Comparison of ENCODE assay signal across 20 mouse cellular contexts in genomic region chr2:94334742-94335046, GRCm38 (mm10).
DNase-seq lines count a peak whose midpoint lies in the region; ATAC-seq and TF ChIP-seq lines count a peak whose summit lies in the region.
"Had no signal": no experiment of that assay in that cellular context is flagged by ENCODE, and none has a peak within 500 bp of the region (broad histone marks: within the 10 kb centered on the region; RNA-seq: fewer than 3 reads in every experiment).

No protein-coding gene starts in this region.

- TF ChIP-seq CTCF in gastrocnemius, adult 2 months (IDR thresholded peaks at IDR 0.05) = no peak
- no peak for TF ChIP-seq CTCF in hindbrain, postnatal 0 days (IDR thresholded peaks at IDR 0.05; ENCODE audit: low read depth)

- H3K27ac ChIP-seq in gastrocnemius, adult 2 months = peak overlapping the region; percentile 75
- peak overlapping the region; percentile 25 to 46; a peak in 2 of 4 replicates for H3K27ac ChIP-seq in heart, embryonic 14.5 days (replicated peaks in 1 of 2; ENCODE audit: control insufficient read depth in 1 of 2, insufficient read depth in 1 of 2, low read depth in 2 of 2, low read length in 2 of 2)
- H3K27ac ChIP-seq in hindbrain, postnatal 0 days = peak overlapping the region; percentile 2; the same call in 1 of the 2 replicates
- H3K27ac ChIP-seq in hindbrain, embryonic 12.5 days = no peak overlapping the region
- H3K27ac ChIP-seq: intestine, embryonic 15.5 days; layer of hippocampus, adult 2 months; left cerebral cortex, adult 2 months; limb, embryonic 12.5 days; liver, embryonic 15.5 days; macrophage had no signal

- intact Hi-C loops in gastrocnemius, adult 2 months (cut with DNase I) = no loop called here
- intact Hi-C loops in gastrocnemius, postnatal 36 days (cut with DNase I) = no loop called here
- intact Hi-C loops in heart, postnatal 36 days (cut with DNase I) = no loop called here

- H3K4me3 ChIP-seq in gastrocnemius, adult 2 months = no peak overlapping the region
- no peak overlapping the region for H3K4me3 ChIP-seq in heart, embryonic 14.5 days (ENCODE audit: control insufficient read depth in 1 of 2, insufficient read depth in 1 of 2, low read depth in 1 of 2, low read length in 2 of 2)
- H3K4me3 ChIP-seq in hindbrain, postnatal 0 days (ENCODE audit: low read length) = no peak overlapping the region
- no peak overlapping the region for H3K4me3 ChIP-seq in hindbrain, embryonic 12.5 days
- H3K4me3 ChIP-seq: hindbrain, embryonic 15.5 days; intestine, embryonic 15.5 days; layer of hippocampus, adult 2 months; left cerebral cortex, adult 2 months; limb, embryonic 12.5 days; liver, embryonic 15.5 days had no signal

- no peak for DNase-seq in gastrocnemius, adult 2 months
- DNase-seq in gastrocnemius, postnatal 36 days = no peak
- no peak for DNase-seq in heart, postnatal 36 days
- no peak for DNase-seq in hindbrain, postnatal 0 days (ENCODE audit: low spot score)
- DNase-seq in ovary, postnatal 10 days (ENCODE audit: low spot score) = no peak
- DNase-seq: midbrain, embryonic 14.5 days; retina, postnatal 1 day; right cerebral cortex, postnatal 14 days; thymus, postnatal 14 days had no signal

- H3K36me3 ChIP-seq in heart, embryonic 14.5 days (ENCODE audit: control insufficient read depth, insufficient read depth, low read length) = peaks cover 59% of the 10 kb centered on the region
- peaks cover 30% of the 10 kb centered on the region; the same call in 1 of the 2 replicates for H3K36me3 ChIP-seq in hindbrain, postnatal 0 days (ENCODE audit: insufficient read depth, low read length)
- peaks cover 47% of the 10 kb centered on the region for H3K36me3 ChIP-seq in hindbrain, embryonic 12.5 days

- H3K9me3 ChIP-seq in heart, embryonic 14.5 days (ENCODE audit: control insufficient read depth, low read length) = no peaks in the 10 kb centered on the region
- H3K9me3 ChIP-seq in hindbrain, postnatal 0 days (ENCODE audit: low read length) = no peaks in the 10 kb centered on the region
- H3K9me3 ChIP-seq in hindbrain, embryonic 12.5 days (replicated peaks) = no peaks in the 10 kb centered on the region
- H3K9me3 ChIP-seq: hindbrain, embryonic 15.5 days; intestine, embryonic 15.5 days; limb, embryonic 12.5 days; liver, embryonic 15.5 days had no signal

- 32% methylated on average over 2 of the region's 2 CpGs for WGBS in heart, embryonic 14.5 days
- 32% methylated on average over 2 of the region's 2 CpGs for WGBS in hindbrain, postnatal 0 days
- WGBS in hindbrain, embryonic 12.5 days = 54% methylated on average over 2 of the region's 2 CpGs

- H3K9ac ChIP-seq in heart, embryonic 14.5 days (ENCODE audit: low read length) = no peak overlapping the region
- no peak overlapping the region for H3K9ac ChIP-seq in hindbrain, postnatal 0 days (replicated peaks; ENCODE audit: low read length)
- H3K9ac ChIP-seq in hindbrain, embryonic 12.5 days = no peak overlapping the region
- H3K9ac ChIP-seq: hindbrain, embryonic 15.5 days; intestine, embryonic 15.5 days; limb, embryonic 12.5 days; liver, embryonic 15.5 days; lung, embryonic 14.5 days had no signal

- ATAC-seq in heart, embryonic 14.5 days (ENCODE audit: insufficient number of reproducible peaks, insufficient read depth, low FRiP score, low read depth) = peak; percentile 13; the same call in 1 of the 2 replicates
- no peak for ATAC-seq in hindbrain, postnatal 0 days
- no peak for ATAC-seq in hindbrain, embryonic 12.5 days (ENCODE audit: low FRiP score)
- ATAC-seq: CD4-positive, CD25-positive, alpha-beta regulatory T cell, adult 4 months; intestine, embryonic 15.5 days had no signal

- no peak overlapping the region for H3K4me2 ChIP-seq in heart, embryonic 14.5 days (ENCODE audit: low read length)
- no peak overlapping the region for H3K4me2 ChIP-seq in hindbrain, postnatal 0 days (ENCODE audit: low read depth, low read length)
- no peak overlapping the region for H3K4me2 ChIP-seq in hindbrain, embryonic 12.5 days (replicated peaks)
- H3K4me2 ChIP-seq: hindbrain, embryonic 15.5 days; intestine, embryonic 15.5 days; limb, embryonic 12.5 days; liver, embryonic 15.5 days; lung, embryonic 14.5 days had no signal

- H3K27me3 ChIP-seq in heart, embryonic 14.5 days (ENCODE audit: control insufficient read depth, insufficient read depth, low read length) = no peaks in the 10 kb centered on the region
- no peaks in the 10 kb centered on the region for H3K27me3 ChIP-seq in hindbrain, postnatal 0 days (ENCODE audit: insufficient read depth, low read length)
- no peaks in the 10 kb centered on the region for H3K27me3 ChIP-seq in hindbrain, embryonic 12.5 days
- H3K27me3 ChIP-seq: hindbrain, embryonic 15.5 days; intestine, embryonic 15.5 days; limb, embryonic 12.5 days; liver, embryonic 15.5 days had no signal

- H3K4me1 ChIP-seq in heart, embryonic 14.5 days (ENCODE audit: control insufficient read depth in 2 of 2, insufficient read depth in 2 of 2, low read length in 2 of 2) = peaks cover 7 to 8% of the 10 kb centered on the region in 2 experiments; a peak in 3 of 4 replicates
- H3K4me1 ChIP-seq in hindbrain, postnatal 0 days (ENCODE audit: insufficient read depth, low read length) = no peaks in the 10 kb centered on the region
- H3K4me1 ChIP-seq in hindbrain, embryonic 12.5 days = no peaks in the 10 kb centered on the region
- H3K4me1 ChIP-seq: hindbrain, embryonic 15.5 days; intestine, embryonic 15.5 days; limb, embryonic 12.5 days; liver, embryonic 15.5 days had no signal
